Mouse (Mus musculus): ENCODE measurements around the gene Lrrc75b.
A peak's percentile ranks its signal among the peaks of the same experiment; 100 is the strongest.
"Not testable (repeated sequence)": the region's sequence is repeated elsewhere in the genome, so short reads cannot be mapped to it uniquely, and the experiment has no call there.

The Lrrc75b gene

DNA sequence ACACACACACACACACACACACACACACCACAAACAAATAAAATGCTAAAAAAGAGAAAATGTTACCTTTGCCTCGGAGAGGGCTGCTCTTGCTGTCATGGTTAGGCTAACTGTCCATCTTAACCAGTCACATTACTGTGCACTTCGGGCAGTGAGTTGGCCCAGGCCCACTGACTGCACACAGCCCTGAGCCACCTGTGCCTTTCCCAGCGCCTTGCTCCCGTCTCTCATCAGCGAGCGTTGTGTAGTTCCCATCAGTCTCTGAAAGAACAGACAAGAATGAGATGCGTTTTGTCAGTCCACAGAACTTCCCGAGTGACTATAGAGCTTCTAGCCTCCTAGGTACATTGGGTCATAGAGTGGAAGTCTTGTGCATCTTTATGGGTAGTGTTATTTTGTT is 25.9 kb downstream of the Lrrc75b start:
- no peak for DNase-seq (ENCODE audit: low spot score in 2 of 2)

- no peak for DNase-seq (ENCODE audit: low spot score in 2 of 2)
Observed at GRCm38 (mm10) chr10:75531532-75532090, 28.5 kb downstream of the Lrrc75b start.

DNA sequence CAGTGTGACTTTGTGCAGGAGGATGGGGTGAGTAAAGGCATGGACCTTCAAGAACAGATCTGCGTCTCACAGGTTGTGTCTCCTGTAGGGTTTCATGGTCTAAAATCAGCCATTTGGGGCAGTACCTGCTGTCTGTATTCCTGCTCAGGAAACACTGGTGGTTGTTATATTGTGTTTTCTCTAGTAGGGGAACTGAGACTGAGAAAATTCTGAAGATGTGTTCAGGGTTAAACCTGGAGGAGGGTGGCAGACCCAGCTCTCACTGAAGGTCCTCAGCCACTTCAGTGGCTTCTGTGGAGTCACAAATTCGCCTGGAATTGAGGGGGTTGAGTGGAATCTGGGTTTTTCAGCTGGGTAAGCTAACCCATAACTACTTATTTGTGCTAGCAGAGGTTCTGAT is 29.8 kb downstream of the Lrrc75b start:
- DNase-seq (ENCODE audit: low spot score in 2 of 2): no peak

GRCm38 (mm10) chr10:75525450-75525849 is 34.7 kb downstream of the Lrrc75b start:
- not testable (repeated sequence) for DNase-seq (ENCODE audit: low spot score in 2 of 2)

DNA sequence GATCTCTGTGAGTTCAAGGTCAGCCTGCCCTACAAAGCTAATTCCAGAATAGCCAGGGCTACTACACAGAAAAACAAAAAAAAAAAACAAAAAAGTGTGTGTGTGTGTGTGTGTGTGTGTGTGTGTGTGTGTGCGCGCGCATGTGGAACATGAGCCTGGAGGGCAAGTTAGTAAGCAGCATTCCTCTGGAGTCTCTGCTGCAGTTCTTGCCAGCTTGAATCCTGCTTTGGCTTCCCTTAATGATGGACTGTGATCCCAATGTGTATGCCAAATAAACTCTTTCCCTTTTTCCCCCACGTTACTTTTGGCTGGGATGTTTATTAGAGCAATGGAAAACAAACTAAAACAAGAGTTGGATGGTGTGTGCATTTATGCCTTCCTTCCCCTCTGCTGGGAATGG is 38.5 kb downstream of the Lrrc75b start:
- DNase-seq (ENCODE audit: low spot score in 2 of 2): no peak

DNA sequence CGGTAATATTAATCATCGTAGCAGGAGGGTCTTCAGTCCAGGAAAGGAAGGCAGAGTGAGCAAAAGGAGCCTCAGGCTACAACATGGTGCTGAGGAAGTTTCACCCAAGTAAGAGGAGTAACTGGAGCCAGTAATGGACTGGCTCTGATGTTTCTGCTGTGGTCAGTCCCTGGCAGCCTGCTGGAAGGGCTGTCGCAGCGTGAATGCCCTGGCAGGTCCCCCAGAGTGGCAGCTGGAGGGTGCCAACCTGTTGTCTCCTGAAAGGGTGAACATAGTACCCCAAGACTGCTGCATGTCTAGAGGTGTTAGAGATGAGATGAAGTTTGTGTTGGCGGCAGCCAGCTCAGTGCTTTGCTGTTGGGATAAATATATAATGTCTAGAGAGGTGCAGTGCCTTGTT is 39.5 kb downstream of the Lrrc75b start:
- DNase-seq (ENCODE audit: low spot score in 2 of 2): no peak

- DNase-seq (ENCODE audit: low spot score in 2 of 2): peak; percentile 93 to 99
Observed at GRCm38 (mm10) chr10:75517758-75518143, 42.4 kb downstream of the Lrrc75b start, which contains the start of gene Gucd1. TSS of gene Gucd1 (minus strand) at chr10:75517972.

GRCm38 (mm10) chr10:75517073-75517757 is 42.9 kb downstream of the Lrrc75b start, which contains the start of gene Snrpd3:
TSS of gene Snrpd3 (plus strand) at chr10:75517551.
- peak; percentile 86 to 90 for DNase-seq (ENCODE audit: low spot score in 2 of 2)

DNA sequence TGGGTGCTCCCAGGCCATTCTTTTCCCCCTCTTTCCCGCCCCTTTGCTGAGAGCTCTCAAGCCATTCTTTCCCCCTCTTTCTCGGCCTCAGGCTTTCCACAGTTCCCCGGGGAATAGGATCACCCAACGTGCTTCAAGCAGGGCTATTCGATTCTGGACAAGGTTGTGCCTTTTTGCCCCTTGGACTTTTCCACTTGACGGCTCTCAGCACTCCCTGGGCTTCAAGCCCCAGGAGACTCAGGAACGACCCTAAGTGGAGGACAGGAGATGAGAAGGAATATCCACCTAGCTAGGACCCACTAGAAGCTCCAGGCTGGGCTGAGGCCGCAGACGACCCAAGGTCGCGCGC is 43.4 kb downstream of the Lrrc75b start:
- DNase-seq (ENCODE audit: low spot score in 2 of 2): no peak

- no peak for DNase-seq (ENCODE audit: low spot score in 2 of 2)
Observed at GRCm38 (mm10) chr10:75516038-75516723, 43.9 kb downstream of the Lrrc75b start.

GRCm38 (mm10) chr10:75515216-75516037 is 44.7 kb downstream of the Lrrc75b start:
- DNase-seq (ENCODE audit: low spot score in 2 of 2): no peak

GRCm38 (mm10) chr10:75514361-75514760 is 45.8 kb downstream of the Lrrc75b start:
- no peak for DNase-seq (ENCODE audit: low spot score in 2 of 2)

- DNase-seq (ENCODE audit: low spot score in 2 of 2): no peak
Observed at GRCm38 (mm10) chr10:75513306-75514067, 46.6 kb downstream of the Lrrc75b start.

- DNase-seq (ENCODE audit: low spot score in 2 of 2): no peak
Observed at GRCm38 (mm10) chr10:75512796-75513195, 47.3 kb downstream of the Lrrc75b start.

- no peak for DNase-seq (ENCODE audit: low spot score in 2 of 2)
Observed at GRCm38 (mm10) chr10:75511897-75512296, 48.2 kb downstream of the Lrrc75b start.

GRCm38 (mm10) chr10:75511060-75511459 is 49.1 kb downstream of the Lrrc75b start:
- no peak for DNase-seq (ENCODE audit: low spot score in 2 of 2)

- no peak for DNase-seq (ENCODE audit: low spot score in 2 of 2)
Observed at GRCm38 (mm10) chr10:75510446-75510845, 49.7 kb downstream of the Lrrc75b start.

GRCm38 (mm10) chr10:75505928-75506327 is 54.2 kb downstream of the Lrrc75b start:
- not testable (repeated sequence) for DNase-seq (ENCODE audit: low spot score in 2 of 2)

DNA sequence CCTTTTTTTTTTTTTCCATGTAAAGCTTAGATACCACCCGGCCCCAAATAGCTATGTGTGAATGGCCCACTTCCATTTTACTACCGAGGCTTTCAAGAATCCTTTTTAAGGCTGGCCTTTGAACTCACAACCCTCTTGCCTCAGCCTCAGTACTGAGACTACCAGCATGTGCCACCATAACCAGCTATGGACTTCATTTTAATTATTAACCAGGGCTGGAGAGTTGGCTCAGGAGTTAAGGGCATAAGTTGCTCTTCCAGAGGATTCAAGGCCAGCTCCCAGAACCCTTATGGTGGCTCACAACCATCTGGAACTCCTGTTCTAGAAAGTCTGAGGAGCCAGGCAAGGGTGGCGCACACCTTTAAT is 55.0 kb downstream of the Lrrc75b start:
- no peak for DNase-seq (ENCODE audit: low spot score in 2 of 2)

- DNase-seq (ENCODE audit: low spot score in 2 of 2): no peak
Observed at GRCm38 (mm10) chr10:75504234-75505129, 55.6 kb downstream of the Lrrc75b start.

Measured in left cerebral cortex, adult 9 months (tissue).